Mouse (Mus musculus) midbrain, embryonic 15.5 days (tissue): ENCODE data around the gene Tubgcp6. TPM values are rescaled to one million over a fixed set of nuclear protein-coding genes. Genes with fewer than 3 reads are reported as not detected.

Experiments used
- ATAC-seq: fragments of 200-750 bp; cut with Nextera tagmentation; replicated peaks from 2 replicates; pipeline ENCODE4 v1.8.0; 2017; ENCODE audit warnings: moderate TSS enrichment
- H3K27ac ChIP-seq: fragments of 300-500 bp; sonication (generic); 2 replicates; pipeline ENCODE4 v1.5.1; 2015; ENCODE audit warnings: mild to moderate bottlenecking, inconsistent platforms
- H3K27me3 ChIP-seq: fragments of 300-500 bp; sonication (generic); replicated peaks from 2 replicates; pipeline ENCODE4 v1.6.1; 2015; ENCODE audit warnings: inconsistent platforms
- H3K36me3 ChIP-seq: fragments of 300-500 bp; sonication (generic); replicated peaks from 2 replicates; pipeline ENCODE4 v1.6.1; 2015; ENCODE audit warnings: inconsistent platforms
- H3K4me1 ChIP-seq: fragments of 300-500 bp; sonication (generic); 2 replicates; pipeline ENCODE4 v1.6.1; 2015; ENCODE audit warnings: inconsistent platforms
- H3K4me2 ChIP-seq: fragments of 300-500 bp; sonication (generic); 2 replicates; pipeline ENCODE4 v1.6.1; 2015; ENCODE audit warnings: inconsistent platforms, mild to moderate bottlenecking, moderate library complexity
- H3K4me3 ChIP-seq: fragments of 300-500 bp; sonication (generic); 2 replicates; pipeline ENCODE4 v1.5.1; 2015; ENCODE audit warnings: mild to moderate bottlenecking, inconsistent platforms
- H3K9ac ChIP-seq: fragments of 300-500 bp; sonication (generic); 2 replicates; pipeline ENCODE4 v1.6.1; 2015; ENCODE audit warnings: mild to moderate bottlenecking, inconsistent platforms
- H3K9me3 ChIP-seq: fragments of 300-500 bp; sonication (generic); 2 replicates; pipeline ENCODE4 v1.6.1; 2016; ENCODE audit warnings: inconsistent platforms
- WGBS: fragments of 180-500 bp; shearing (Covaris S2); methylation state at CpG from one replicate; pipeline ENCODE4 v1.1.7; 2015; ENCODE audit warnings: mixed read lengths; 5-methylcytosine and 5-hydroxymethylcytosine counted together
- polyA plus RNA-seq: library from polyadenylated mRNA; unstranded; fragments of >200 nt; fragmentation: Nextera tagmentation; extraction: Ambion mirVana; gene quantifications from 2 replicates; pipeline ENCODE4 v1.2.1, GENCODE M21; 2015

Tubgcp6 gene
- polyA plus RNA-seq, 1 experiment from 2014 or later, result 20.1 TPM

DNA sequence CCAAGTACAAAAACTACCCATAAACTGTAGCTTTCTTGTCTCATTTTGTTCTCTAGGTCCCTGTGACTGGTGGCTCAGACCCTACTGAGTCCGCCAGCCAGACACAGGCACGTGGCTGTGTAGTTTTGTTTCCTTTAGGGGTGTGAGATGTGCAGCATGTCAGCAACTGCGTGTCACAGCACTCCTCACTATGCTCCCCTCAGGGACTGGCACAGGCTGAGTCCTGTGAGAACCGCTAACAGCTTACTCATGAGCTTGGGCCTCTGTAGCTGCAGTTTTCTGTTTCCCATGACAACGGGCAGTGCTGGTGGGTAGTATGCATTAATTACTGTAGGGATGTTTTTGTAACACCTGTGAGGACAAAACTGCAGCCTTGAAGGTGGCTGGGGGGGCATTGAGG is 30.7 kb downstream of the Tubgcp6 start:
- no peak overlapping the region for H3K4me2 ChIP-seq
- H3K4me3 ChIP-seq, result no peak overlapping the region
- no peaks in the 10 kb centered on the region for H3K27me3 ChIP-seq
- H3K9me3 ChIP-seq, result no peaks in the 10 kb centered on the region
- WGBS, result 77% methylated on average over 5 of the region's 5 CpGs
- H3K27ac ChIP-seq, result no peak overlapping the region
- no peak overlapping the region for H3K9ac ChIP-seq
- H3K36me3 ChIP-seq, result peaks cover 42% of the 10 kb centered on the region
- no peak for ATAC-seq
- H3K4me1 ChIP-seq, result peaks cover 22% of the 10 kb centered on the region

DNA sequence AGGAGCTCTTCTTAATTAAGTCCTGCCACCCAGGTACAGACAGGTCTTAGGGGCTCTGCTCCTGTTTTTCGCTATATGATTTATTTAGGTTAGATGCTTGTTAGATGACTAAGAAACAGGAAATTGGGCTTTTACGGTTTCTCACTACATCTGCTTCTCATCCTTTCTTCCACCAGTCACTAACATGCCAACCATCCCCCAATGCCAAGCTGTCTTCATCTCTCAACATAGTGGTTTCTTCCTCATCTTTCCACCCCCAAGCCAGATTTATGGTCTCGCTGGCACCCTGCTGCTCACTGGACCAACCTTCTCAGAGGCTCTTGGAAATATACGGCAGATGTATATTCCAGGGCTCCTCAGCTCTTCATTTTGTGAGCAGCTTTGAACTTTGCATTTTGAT is 32.2 kb downstream of the Tubgcp6 start:
- Histone ChIP-seq H3K27me3 (no peaks in the 10 kb centered on the region), H3K27ac (no peak overlapping the region), H3K9me3 (no peaks in the 10 kb centered on the region), H3K4me2 (peak overlapping the region; percentile 80; the same call in 1 of the 2 replicates), H3K4me3 (no peak overlapping the region), H3K9ac (no peak overlapping the region), H3K36me3 (peaks cover 40% of the 10 kb centered on the region), H3K4me1 (peaks cover 22% of the 10 kb centered on the region)
- whole genome bisulfite sequencing, result 90% methylated on average over 4 of the region's 4 CpGs
- ATAC-seq, result no peak

DNA sequence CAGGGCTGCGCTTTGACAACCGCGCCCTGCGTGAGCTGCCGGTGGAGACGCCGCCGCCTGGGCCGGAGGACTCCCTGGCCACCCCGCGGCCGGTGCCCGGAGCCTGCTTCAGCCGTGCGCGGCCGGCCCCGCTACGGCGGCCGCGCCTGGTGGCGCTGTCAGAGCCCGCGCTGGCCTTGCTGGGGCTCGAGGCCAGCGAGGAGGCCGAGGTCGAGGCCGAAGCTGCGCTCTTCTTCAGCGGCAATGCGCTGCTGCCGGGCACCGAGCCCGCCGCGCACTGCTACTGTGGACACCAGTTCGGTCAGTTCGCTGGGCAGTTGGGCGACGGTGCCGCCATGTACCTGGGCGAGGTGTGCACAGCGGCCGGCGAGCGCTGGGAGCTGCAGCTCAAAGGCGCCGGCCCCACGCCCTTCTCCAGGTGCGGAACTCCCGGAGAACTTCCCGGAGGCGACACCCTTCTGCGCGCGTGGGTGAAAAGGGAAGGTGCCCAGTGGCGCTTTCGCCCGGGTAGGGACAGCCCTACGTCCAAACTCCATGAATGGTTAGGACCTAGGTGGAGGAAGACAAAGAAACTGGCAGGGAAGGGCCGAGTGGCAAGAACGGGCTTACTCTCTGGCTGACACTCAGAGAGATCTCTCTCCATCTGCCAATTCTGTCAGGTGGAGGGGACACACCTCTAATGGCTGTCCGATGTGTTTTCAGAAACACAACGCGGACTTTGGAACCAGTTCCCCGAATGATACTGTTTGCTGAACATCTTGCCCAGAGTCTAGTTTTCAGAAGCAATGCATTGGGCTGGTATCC is 33.5 kb downstream of the Tubgcp6 start:
- Histone ChIP-seq H3K36me3 (peaks cover 39% of the 10 kb centered on the region), H3K9ac (peak overlapping the region; percentile 96), H3K4me3 (peak overlapping the region; percentile 97), H3K27ac (peak overlapping the region; percentile 87), H3K4me2 (peak overlapping the region; percentile 80), H3K27me3 (no peaks in the 10 kb centered on the region), H3K9me3 (no peaks in the 10 kb centered on the region), H3K4me1 (peaks cover 22% of the 10 kb centered on the region)
- peak; percentile 62 for ATAC-seq
- WGBS, result 3% methylated on average over 64 of the region's 68 CpGs

DNA sequence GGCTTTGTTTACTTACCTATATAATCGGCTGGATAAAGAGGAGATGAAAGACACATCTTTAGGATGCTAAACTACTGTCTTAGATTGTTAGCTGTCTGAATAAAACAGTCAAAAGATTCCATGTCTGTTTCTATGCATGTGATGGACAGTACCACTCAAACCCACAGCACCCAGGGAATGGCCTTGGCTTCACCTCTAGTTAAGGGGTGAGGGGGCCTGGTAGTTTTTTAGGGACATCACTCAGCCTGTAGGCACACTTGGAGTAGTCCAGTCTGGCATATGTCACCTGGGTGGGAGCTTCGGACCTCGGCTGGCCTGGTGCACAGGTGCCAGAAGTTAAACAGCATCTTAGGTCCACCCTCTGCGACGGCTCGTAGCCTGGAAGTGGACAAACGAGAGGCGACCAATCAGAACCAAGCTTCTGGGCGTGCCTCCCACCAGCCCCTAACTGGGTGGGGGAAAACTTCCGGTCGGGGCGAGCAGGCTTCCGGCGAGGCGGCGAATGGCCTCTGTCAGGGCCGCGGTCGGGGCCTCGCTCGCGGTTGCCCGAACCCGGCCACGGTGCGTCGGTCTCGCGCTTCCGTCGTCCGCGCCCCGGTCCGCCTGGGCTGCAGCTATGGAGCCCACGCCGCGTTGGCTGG is 34.2 kb downstream of the Tubgcp6 start, which contains the start of gene Selenoo:
TSS of gene Selenoo (plus strand) at position 478 of the 641 bp plus-strand sequence.
- no peaks in the 10 kb centered on the region for H3K27me3 ChIP-seq
- no peaks in the 10 kb centered on the region for H3K9me3 ChIP-seq
- peak within 1 kb of the TSS; percentile 80 for H3K4me2 ChIP-seq
- H3K4me3 ChIP-seq, result peak within 1 kb of the TSS; percentile 97
- H3K27ac ChIP-seq, result peak within 1 kb of the TSS; percentile 87
- ATAC-seq, result peak; percentile 93
- H3K4me1 ChIP-seq, result peaks cover 22% of the 10 kb centered on the region
- H3K9ac ChIP-seq, result peak within 1 kb of the TSS; percentile 96
- WGBS, result 2% methylated on average over 37 of the region's 38 CpGs
- H3K36me3 ChIP-seq, result peaks cover 34% of the 10 kb centered on the region

DNA sequence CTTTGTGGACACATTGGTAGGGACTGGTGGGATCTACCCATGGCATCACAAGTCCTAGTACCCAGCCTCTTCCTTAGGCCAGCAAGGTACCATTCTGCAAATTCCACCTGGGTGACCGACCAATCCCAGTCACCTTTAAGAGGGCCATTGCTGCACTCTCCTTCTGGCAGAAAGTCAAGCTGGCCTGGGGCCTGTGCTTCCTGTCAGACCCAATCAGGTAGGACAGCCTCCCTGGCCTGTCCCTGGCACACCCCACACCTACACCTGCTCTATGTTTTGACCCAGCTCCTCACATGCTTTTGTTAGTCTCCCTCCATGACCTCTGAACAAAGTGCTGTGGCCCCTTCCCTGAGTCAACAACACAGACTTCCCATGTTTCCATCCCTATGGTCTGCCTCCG is 38.1 kb downstream of the Tubgcp6 start:
- no peak for ATAC-seq
- H3K4me3 ChIP-seq, result no peak overlapping the region

DNA sequence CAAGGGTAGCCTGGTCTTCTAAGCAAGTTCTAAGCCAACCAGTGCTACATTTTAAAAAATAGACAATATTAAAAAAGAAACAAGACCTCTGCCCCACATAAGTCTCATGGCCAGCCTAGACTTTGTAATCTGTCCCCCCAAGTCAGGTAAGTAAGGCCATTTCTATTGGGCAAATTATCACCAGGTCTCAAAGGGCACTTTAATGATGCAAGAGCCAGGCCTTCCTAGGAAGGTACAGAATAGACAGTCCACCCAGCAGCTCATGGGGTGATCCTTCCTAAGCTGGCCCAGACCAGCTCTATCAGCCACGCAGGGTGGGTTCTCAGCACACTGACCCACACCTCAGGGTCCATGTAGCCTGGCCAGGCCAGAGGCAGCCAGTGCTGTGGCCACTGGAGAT is 39.0 kb downstream of the Tubgcp6 start:
- Histone ChIP-seq H3K27ac (no peak overlapping the region), H3K36me3 (peaks cover 37% of the 10 kb centered on the region), H3K4me3 (no peak overlapping the region), H3K27me3 (no peaks in the 10 kb centered on the region), H3K4me1 (peaks cover 10% of the 10 kb centered on the region), H3K9ac (no peak overlapping the region), H3K4me2 (no peak overlapping the region), H3K9me3 (no peaks in the 10 kb centered on the region)
- 93% methylated on average over 1 of the region's 1 CpGs for WGBS
- ATAC-seq, result no peak

More for the DNA sequence above, 38.1 kb downstream of the Tubgcp6 start:
- Histone ChIP-seq H3K27ac (no peak overlapping the region), H3K36me3 (peaks cover 36% of the 10 kb centered on the region), H3K4me1 (peaks cover 12% of the 10 kb centered on the region), H3K9me3 (no peaks in the 10 kb centered on the region), H3K4me2 (no peak overlapping the region), H3K27me3 (no peaks in the 10 kb centered on the region), H3K9ac (no peak overlapping the region)
- 94% methylated on average over 2 of the region's 2 CpGs for WGBS

DNA sequence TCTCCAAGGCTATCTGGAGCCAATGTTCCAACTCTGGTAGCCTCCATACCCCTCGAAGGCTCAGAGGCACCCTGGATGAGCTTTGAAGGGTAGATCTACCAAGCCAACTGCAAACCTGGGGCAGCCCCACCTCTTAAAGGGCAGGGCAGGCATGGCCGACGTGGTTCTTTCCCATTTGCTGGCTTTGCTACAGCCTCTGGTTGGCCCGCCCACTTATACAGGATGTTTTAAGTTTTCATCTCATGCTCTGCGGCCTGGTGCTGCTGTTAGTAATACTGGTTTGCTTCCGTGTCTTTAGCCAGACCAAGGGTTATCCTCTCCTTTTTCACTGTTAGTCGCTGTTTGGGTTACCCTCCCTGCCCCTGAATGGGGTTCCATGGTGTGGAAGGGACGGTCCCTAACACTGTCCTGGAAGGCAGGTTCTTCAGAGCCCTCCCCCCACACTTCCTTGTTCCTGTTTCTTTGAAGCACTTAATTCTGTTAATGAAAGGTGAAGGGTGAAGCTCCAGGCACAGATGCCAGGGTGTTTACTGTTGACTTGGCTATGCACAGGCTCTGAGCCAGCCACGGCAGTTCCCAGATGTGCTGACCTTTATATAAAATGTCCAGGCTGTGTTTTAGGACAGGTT is 44.6 kb downstream of the Tubgcp6 start:
- Histone ChIP-seq H3K4me1 (peaks cover 37% of the 10 kb centered on the region), H3K27me3 (no peaks in the 10 kb centered on the region), H3K9ac (no peak overlapping the region), H3K4me3 (no peak overlapping the region), H3K9me3 (no peaks in the 10 kb centered on the region), H3K27ac (no peak overlapping the region), H3K36me3 (peaks cover 11% of the 10 kb centered on the region; the same call in 1 of the 2 replicates), H3K4me2 (0 out of 2 replicates have a peak overlapping the region, but pooled peaks have one; percentile 10)
- ATAC-seq, result no peak
- 77% methylated on average over 9 of the region's 9 CpGs for WGBS

DNA sequence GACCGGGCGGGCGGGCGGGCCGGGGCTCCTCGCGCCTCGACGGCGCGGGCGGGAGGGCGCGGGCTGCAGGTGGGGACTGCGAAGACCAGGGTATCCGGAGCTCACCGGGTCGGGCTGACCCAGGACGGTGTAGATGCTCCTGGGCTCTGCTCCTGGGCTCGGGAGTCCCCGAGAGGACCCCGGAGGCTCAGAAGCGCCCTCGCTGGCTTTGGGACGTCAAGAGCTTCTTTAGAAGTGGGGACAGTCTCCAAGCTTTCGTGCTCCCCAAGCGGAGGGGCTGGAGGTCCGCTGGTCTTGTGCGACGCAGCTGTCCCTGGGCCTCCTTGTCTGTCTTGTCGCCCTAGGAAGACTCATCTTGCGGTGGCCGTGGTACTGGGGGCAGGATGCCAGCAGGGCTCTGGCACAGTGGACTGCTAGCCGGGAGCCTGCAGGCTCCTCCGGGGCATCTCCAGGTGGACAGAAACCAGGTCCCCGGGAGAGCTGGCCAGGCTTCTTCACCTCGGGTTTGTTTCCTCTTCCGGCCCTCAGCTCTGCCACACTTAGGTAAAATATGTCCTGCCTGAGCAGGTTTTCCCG is 46.7 kb downstream of the Tubgcp6 start:
- peak overlapping the region; percentile 88 for H3K4me2 ChIP-seq
- H3K27ac ChIP-seq, result peak overlapping the region; percentile 90
- H3K9me3 ChIP-seq, result no peaks in the 10 kb centered on the region
- H3K27me3 ChIP-seq, result no peaks in the 10 kb centered on the region
- under 1% methylated on average over 36 of the region's 39 CpGs for WGBS
- H3K36me3 ChIP-seq, result 0 out of 2 replicates have a peak, but pooled peaks cover 2% of the 10 kb centered on the region
- H3K4me3 ChIP-seq, result peak overlapping the region; percentile 78
- ATAC-seq, result peak; percentile 71; the same call in 1 of the 2 replicates
- peak overlapping the region; percentile 91 for H3K9ac ChIP-seq
- peaks cover 37% of the 10 kb centered on the region for H3K4me1 ChIP-seq

DNA sequence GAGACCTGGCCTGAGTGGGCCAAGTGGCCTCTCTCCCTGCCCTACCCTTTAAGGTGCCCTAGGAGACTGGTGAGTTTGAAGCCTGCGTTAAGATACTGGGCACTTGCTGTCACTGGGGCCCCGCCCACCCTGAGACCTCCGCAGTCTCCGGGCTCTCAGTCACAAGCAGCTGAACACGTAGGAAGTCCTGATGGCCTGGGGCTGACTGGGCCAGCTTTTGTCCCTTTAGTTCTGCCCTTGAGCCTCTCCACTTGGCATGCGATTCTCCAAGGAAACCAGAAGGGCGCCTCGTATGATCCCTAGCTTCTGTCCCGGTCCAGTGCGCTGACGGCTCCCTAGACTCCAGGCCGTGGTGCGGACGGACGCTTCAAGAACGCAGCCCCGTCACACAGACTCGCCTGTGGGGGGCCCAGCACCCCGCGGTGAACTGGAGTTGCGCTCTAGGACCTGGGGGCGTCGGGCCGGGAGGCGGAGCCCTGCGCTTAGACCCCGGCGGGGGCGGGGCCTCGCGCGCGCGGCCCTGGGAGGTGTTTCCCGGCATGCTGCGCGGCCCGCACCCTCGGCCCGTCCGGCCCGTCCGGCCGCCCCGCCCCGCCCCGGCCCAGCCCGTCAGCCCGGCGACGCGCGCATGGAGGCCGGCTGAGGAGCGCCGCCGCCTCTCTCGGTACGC is 47.3 kb downstream of the Tubgcp6 start:
- peak overlapping the region; percentile 78 for H3K4me3 ChIP-seq
- H3K4me2 ChIP-seq, result peak overlapping the region; percentile 88
- peak; percentile 87 for ATAC-seq
- peak overlapping the region; percentile 91 for H3K9ac ChIP-seq
- WGBS, result under 1% methylated on average over 49 of the region's 59 CpGs
- peaks cover 2% of the 10 kb centered on the region; the same call in 1 of the 2 replicates for H3K36me3 ChIP-seq
- no peaks in the 10 kb centered on the region for H3K27me3 ChIP-seq
- H3K27ac ChIP-seq, result peak overlapping the region; percentile 90
- no peaks in the 10 kb centered on the region for H3K9me3 ChIP-seq
- H3K4me1 ChIP-seq, result peaks cover 37% of the 10 kb centered on the region

DNA sequence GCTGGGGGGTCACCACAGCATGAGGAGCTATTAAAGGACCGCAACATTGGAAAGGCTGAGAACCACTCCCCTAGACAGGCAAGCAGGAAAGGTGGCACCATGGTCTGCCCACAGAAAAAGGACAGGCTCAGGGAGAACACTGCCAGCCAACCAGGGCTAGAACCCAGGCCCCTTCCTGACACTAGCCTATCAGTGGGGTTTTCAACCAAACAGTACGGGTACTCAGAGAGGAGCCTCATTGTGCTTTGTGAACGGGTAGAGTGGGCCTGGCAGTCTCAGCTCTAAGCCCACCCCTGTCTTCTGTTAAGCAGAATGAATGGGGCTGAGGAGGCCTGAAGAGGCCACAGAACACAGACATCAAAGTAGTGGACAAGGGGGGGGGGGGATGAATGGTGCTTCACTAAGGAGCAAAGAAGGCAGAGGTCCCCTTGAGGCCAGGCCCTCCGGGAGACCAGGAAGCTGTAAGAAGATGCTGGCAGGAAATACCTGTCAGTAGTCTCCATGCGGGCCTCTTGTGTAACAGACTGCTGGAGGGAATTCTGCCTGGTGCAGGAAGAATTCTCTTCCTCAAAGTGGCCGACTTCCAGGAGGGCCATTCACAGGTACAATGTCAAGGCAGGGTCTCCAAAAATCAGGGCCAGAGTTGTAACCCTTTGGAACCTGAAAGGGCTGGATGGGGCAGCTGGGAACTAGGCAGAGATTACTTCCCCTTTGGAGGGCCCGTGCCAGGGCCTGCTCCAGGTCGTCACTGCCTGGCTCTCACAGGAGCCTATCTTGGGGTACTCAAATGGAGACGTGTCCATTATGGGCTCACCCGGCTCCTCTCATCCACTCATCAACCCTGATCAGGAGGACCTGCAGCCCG is 48.1 kb downstream of the Tubgcp6 start, which contains the start of gene Trabd:
TSS of gene Trabd (plus strand) at position 512 of the 865 bp plus-strand sequence.
- Histone ChIP-seq H3K4me3 (peak within 1 kb of the TSS; percentile 78), H3K27me3 (no peaks in the 10 kb centered on the region; the same call in 1 of the 2 replicates), H3K9me3 (no peaks in the 10 kb centered on the region), H3K9ac (peak within 1 kb of the TSS; percentile 91), H3K4me1 (peaks cover 37% of the 10 kb centered on the region), H3K27ac (peak within 1 kb of the TSS; percentile 90), H3K36me3 (peaks cover 2% of the 10 kb centered on the region; the same call in 1 of the 2 replicates), H3K4me2 (peak within 1 kb of the TSS; percentile 88)
- WGBS, result 21% methylated on average over 11 of the region's 11 CpGs
- ATAC-seq, result peak; percentile 55
